Mouse (Mus musculus): ENCODE results near the gene Aass.

Gene Aass

DNA sequence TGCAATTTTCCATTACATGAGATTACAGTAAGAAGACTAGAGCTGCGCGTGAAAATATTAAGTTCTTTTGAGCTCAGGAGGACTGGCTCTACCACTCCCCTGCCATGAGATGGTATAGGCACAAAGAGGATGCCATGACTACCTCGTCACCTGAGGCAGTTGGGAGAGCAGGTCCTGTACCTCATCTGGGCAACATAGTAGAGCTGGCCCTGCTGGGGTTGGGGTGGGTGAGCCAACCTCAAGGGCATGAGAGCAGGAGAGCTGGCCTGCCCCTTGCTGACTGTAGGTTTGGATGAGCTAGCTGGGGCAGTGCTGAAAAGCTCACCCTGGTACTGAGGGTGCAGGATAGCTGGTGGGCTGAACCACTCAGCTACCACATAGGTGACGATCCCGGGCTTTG, 77.1 kb downstream of the Aass start:
- DNase-seq (ENCODE audit: low read depth, low spot score) = no peak

DNA sequence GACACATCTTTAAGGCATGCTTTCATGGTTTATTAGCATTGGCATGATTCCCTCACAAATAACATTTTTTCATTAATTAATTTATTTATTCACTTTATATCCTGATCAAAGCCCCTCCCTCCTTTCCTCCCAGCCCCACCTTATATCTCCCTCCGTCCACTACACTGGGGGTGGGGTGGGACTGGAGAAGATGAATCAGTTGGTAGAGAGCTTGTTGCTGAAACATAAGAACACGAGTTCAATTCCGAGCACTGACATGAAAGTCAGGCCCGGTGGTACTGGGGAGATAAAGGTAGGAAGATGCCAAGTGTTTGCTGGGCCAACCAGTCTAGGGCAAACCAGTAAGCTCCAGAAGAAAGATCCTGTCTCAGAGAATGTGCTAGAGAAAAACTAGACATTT, 84.0 kb downstream of the Aass start:
- no peak for DNase-seq (ENCODE audit: low read depth, low spot score)

DNA sequence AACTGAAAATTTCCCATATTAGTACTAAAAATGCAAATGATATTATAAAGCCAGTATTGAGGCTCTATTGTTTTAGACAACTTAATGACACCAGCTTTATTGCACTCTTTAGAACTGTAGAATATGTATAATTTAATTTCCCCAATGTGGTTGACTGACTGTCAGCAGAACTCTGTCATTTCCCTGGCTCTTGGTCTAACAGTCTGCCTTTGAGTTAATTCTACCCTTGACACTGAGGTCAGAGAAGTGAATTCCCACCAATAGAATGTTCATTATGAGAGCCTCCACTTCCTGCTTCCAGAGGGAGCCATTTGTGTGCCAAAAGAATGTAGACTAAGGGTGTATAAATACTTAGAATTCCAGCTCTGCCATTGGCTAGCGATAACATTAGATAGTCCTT, 104.5 kb downstream of the Aass start:
- no peak for DNase-seq (ENCODE audit: low read depth, low spot score)

All from A20 (cell line).